Mouse (Mus musculus) limb, embryonic 10.5 days (tissue): Measurements from ENCODE around the gene L2hgdh. TPM values are rescaled to one million over a fixed set of nuclear protein-coding genes. Genes with fewer than 3 reads are reported as not detected.

ENCODE experiments used
- DNase-seq: peaks from one replicate; pipeline ENCODE4 v3.0.0-alpha.2; 2017; ENCODE audit warnings: low spot score
- H3K27ac ChIP-seq: fragments of 300-500 bp; sonication (generic); 2 replicates; pipeline ENCODE4 v1.5.1; 2016; ENCODE audit warnings: mild to moderate bottlenecking
- H3K27me3 ChIP-seq: fragments of 300-500 bp; sonication (generic); 2 replicates; pipeline ENCODE4 v1.6.1; 2016; ENCODE audit warnings: low read depth, mild to moderate bottlenecking; ENCODE audit not compliant: poor library complexity, severe bottlenecking
- H3K36me3 ChIP-seq: fragments of 300-500 bp; sonication (generic); 2 replicates; pipeline ENCODE4 v1.6.1; 2016; ENCODE audit warnings: mild to moderate bottlenecking, moderate library complexity
- H3K4me1 ChIP-seq: fragments of 300-500 bp; sonication (generic); 2 replicates; pipeline ENCODE4 v1.6.1; 2016
- H3K4me3 ChIP-seq: fragments of 300-500 bp; sonication (generic); 2 replicates; pipeline ENCODE4 v1.5.1; 2016; ENCODE audit warnings: mild to moderate bottlenecking, moderate library complexity
- H3K9me3 ChIP-seq: fragments of 300-500 bp; sonication (generic); replicated peaks from 2 replicates; pipeline ENCODE4 v1.6.1; 2016; ENCODE audit warnings: mild to moderate bottlenecking
- WGBS: fragments of 180-500 bp; shearing (Covaris S2); methylation state at CpG from one replicate; pipeline ENCODE4 v1.1.7; 2016; 5-methylcytosine and 5-hydroxymethylcytosine counted together
- polyA plus RNA-seq: library from polyadenylated mRNA; unstranded; fragments of >200 nt; fragmentation: Nextera tagmentation; extraction: Ambion mirVana; gene quantifications from 2 replicates; pipeline ENCODE4 v1.2.1, GENCODE M21; 2016

The L2hgdh gene
- polyA plus RNA-seq, 1 experiment from 2014 or later: 22.7 TPM

- DNase-seq: no peak
- Histone ChIP-seq H3K4me1 (no peaks in the 10 kb centered on the region), H3K27ac (no peak overlapping the region), H3K4me3 (no peak overlapping the region), H3K36me3 (peaks cover 52% of the 10 kb centered on the region), H3K9me3 (no peaks in the 10 kb centered on the region), H3K27me3 (no peaks in the 10 kb centered on the region)
These were observed 11.0 kb downstream of the L2hgdh start for GRCm38 (mm10) chr12:69713628-69714027.

GRCm38 (mm10) chr12:69704799-69705458, 19.7 kb downstream of the L2hgdh start:
- H3K36me3 ChIP-seq: peaks cover 38% of the 10 kb centered on the region
- no peak overlapping the region for H3K4me3 ChIP-seq
- H3K27ac ChIP-seq: no peak overlapping the region
- 92% methylated on average over 11 of the region's 11 CpGs for WGBS
- DNase-seq: no peak
- no peaks in the 10 kb centered on the region for H3K4me1 ChIP-seq
- no peaks in the 10 kb centered on the region for H3K9me3 ChIP-seq
- H3K27me3 ChIP-seq: no peaks in the 10 kb centered on the region

GRCm38 (mm10) chr12:69698352-69698751, 26.3 kb downstream of the L2hgdh start:
- Histone ChIP-seq H3K27ac (no peak overlapping the region), H3K4me1 (no peaks in the 10 kb centered on the region), H3K27me3 (no peaks in the 10 kb centered on the region), H3K4me3 (no peak overlapping the region), H3K9me3 (no peaks in the 10 kb centered on the region), H3K36me3 (peaks cover 33% of the 10 kb centered on the region)
- WGBS: 94% methylated on average over 6 of the region's 6 CpGs
- no peak for DNase-seq

- no peaks in the 10 kb centered on the region for H3K9me3 ChIP-seq
- no peak overlapping the region for H3K27ac ChIP-seq
- no peaks in the 10 kb centered on the region for H3K27me3 ChIP-seq
- peaks cover 34% of the 10 kb centered on the region for H3K36me3 ChIP-seq
- H3K4me3 ChIP-seq: no peak overlapping the region
- no peaks in the 10 kb centered on the region for H3K4me1 ChIP-seq
- WGBS: 79% methylated on average over 5 of the region's 5 CpGs
- DNase-seq: no peak
These were observed 27.9 kb downstream of the L2hgdh start for GRCm38 (mm10) chr12:69696746-69697145.

GRCm38 (mm10) chr12:69693471-69693870, 31.2 kb downstream of the L2hgdh start:
- 88% methylated on average over 17 of the region's 17 CpGs for WGBS
- Histone ChIP-seq H3K27me3 (no peaks in the 10 kb centered on the region), H3K36me3 (peaks cover 30% of the 10 kb centered on the region), H3K27ac (no peak overlapping the region), H3K4me3 (no peak overlapping the region), H3K9me3 (no peaks in the 10 kb centered on the region), H3K4me1 (no peaks in the 10 kb centered on the region)
- no peak for DNase-seq

GRCm38 (mm10) chr12:69690714-69691113, 34.0 kb downstream of the L2hgdh start:
- no peaks in the 10 kb centered on the region for H3K27me3 ChIP-seq
- WGBS: 95% methylated on average over 4 of the region's 4 CpGs
- H3K36me3 ChIP-seq: peaks cover 30% of the 10 kb centered on the region
- no peak for DNase-seq
- H3K9me3 ChIP-seq: no peaks in the 10 kb centered on the region
- H3K4me3 ChIP-seq: no peak overlapping the region
- no peak overlapping the region for H3K27ac ChIP-seq
- H3K4me1 ChIP-seq: no peaks in the 10 kb centered on the region

- H3K36me3 ChIP-seq: peaks cover 24% of the 10 kb centered on the region
- DNase-seq: no peak
These were observed 35.6 kb downstream of the L2hgdh start for GRCm38 (mm10) chr12:69689094-69689493.

GRCm38 (mm10) chr12:69688368-69688767, 36.3 kb downstream of the L2hgdh start:
- Histone ChIP-seq H3K27me3 (no peaks in the 10 kb centered on the region), H3K36me3 (peaks cover 19% of the 10 kb centered on the region), H3K27ac (no peak overlapping the region), H3K4me3 (no peak overlapping the region), H3K9me3 (no peaks in the 10 kb centered on the region), H3K4me1 (no peaks in the 10 kb centered on the region)
- DNase-seq: no peak
- WGBS: 90% methylated on average over 2 of the region's 2 CpGs

More at GRCm38 (mm10) chr12:69689094-69689493, 35.6 kb downstream of the L2hgdh start:
- no peaks in the 10 kb centered on the region for H3K4me1 ChIP-seq
- H3K27me3 ChIP-seq: no peaks in the 10 kb centered on the region
- no peak overlapping the region for H3K27ac ChIP-seq
- no peak overlapping the region for H3K4me3 ChIP-seq
- no peaks in the 10 kb centered on the region for H3K9me3 ChIP-seq

GRCm38 (mm10) chr12:69683537-69683936, 41.1 kb downstream of the L2hgdh start:
- H3K4me1 ChIP-seq: peaks cover 10% of the 10 kb centered on the region
- no peaks in the 10 kb centered on the region for H3K9me3 ChIP-seq
- WGBS: 66% methylated on average over 10 of the region's 10 CpGs
- no peaks in the 10 kb centered on the region for H3K36me3 ChIP-seq
- H3K27me3 ChIP-seq: no peaks in the 10 kb centered on the region
- no peak overlapping the region for H3K4me3 ChIP-seq
- no peak overlapping the region for H3K27ac ChIP-seq
- no peak for DNase-seq

- WGBS: 49% methylated on average over 14 of the region's 14 CpGs
These were observed 41.8 kb downstream of the L2hgdh start for GRCm38 (mm10) chr12:69682788-69683419.

GRCm38 (mm10) chr12:69682065-69682787, 42.4 kb downstream of the L2hgdh start:
- H3K27ac ChIP-seq: peak overlapping the region; percentile 98
- H3K9me3 ChIP-seq: no peaks in the 10 kb centered on the region
- 7% methylated on average over 51 of the region's 54 CpGs for WGBS
- DNase-seq: peak; percentile 89
- H3K4me3 ChIP-seq: peak overlapping the region; percentile 91
- peaks cover 10% of the 10 kb centered on the region for H3K4me1 ChIP-seq
- H3K36me3 ChIP-seq: no peaks in the 10 kb centered on the region
- H3K27me3 ChIP-seq: no peaks in the 10 kb centered on the region

More at GRCm38 (mm10) chr12:69682788-69683419, 41.8 kb downstream of the L2hgdh start:
- H3K36me3 ChIP-seq: no peaks in the 10 kb centered on the region
- H3K4me3 ChIP-seq: peak overlapping the region; percentile 91
- H3K4me1 ChIP-seq: peaks cover 10% of the 10 kb centered on the region
- no peaks in the 10 kb centered on the region for H3K27me3 ChIP-seq
- no peaks in the 10 kb centered on the region for H3K9me3 ChIP-seq
- no peak for DNase-seq
- no peak overlapping the region for H3K27ac ChIP-seq

GRCm38 (mm10) chr12:69681566-69682061, 43.1 kb downstream of the L2hgdh start, which contains the start of gene Sos2:
TSS of gene Sos2 (minus strand) at chr12:69681852.
- H3K4me3 ChIP-seq: peak within 1 kb of the TSS; percentile 91
- no peak for DNase-seq
- peak within 1 kb of the TSS; percentile 98 for H3K27ac ChIP-seq
- H3K27me3 ChIP-seq: no peaks in the 10 kb centered on the region
- no peaks in the 10 kb centered on the region for H3K36me3 ChIP-seq
- H3K9me3 ChIP-seq: no peaks in the 10 kb centered on the region
- 4% methylated on average over 54 of the region's 85 CpGs for WGBS
- peaks cover 10% of the 10 kb centered on the region for H3K4me1 ChIP-seq
